Mouse (Mus musculus): Measurements from ENCODE around the gene Dohh. TPM values are rescaled to one million over a fixed set of nuclear protein-coding genes. Genes with fewer than 3 reads are reported as not detected.
A peak's percentile ranks its signal among the peaks of the same experiment; 100 is the strongest.

Dohh gene
- polyA plus RNA-seq, 1 experiment, result 34.1 TPM

- H3K9me3 ChIP-seq (ENCODE audit: control insufficient read depth, low read length), result no peaks in the 10 kb centered on the region
- H3K36me3 ChIP-seq (ENCODE audit: control insufficient read depth), result no peaks in the 10 kb centered on the region; the same call in 1 of the 2 replicates
- peaks cover 56% of the 10 kb centered on the region for H3K27me3 ChIP-seq (ENCODE audit: control insufficient read depth)
- H3K4me3 ChIP-seq (replicated peaks), result no peak overlapping the region
- H3K4me1 ChIP-seq (ENCODE audit: control insufficient read depth), result peaks cover 12% of the 10 kb centered on the region
- TF ChIP-seq GATA1 (IDR thresholded peaks at IDR 0.05; ENCODE audit: low read length), result no peak
- no peak for TF ChIP-seq TAL1 (IDR thresholded peaks at IDR 0.05; ENCODE audit: low read length)
Observed at GRCm38 (mm10) chr10:81422661-81423217, 38.5 kb downstream of the Dohh start.

DNA sequence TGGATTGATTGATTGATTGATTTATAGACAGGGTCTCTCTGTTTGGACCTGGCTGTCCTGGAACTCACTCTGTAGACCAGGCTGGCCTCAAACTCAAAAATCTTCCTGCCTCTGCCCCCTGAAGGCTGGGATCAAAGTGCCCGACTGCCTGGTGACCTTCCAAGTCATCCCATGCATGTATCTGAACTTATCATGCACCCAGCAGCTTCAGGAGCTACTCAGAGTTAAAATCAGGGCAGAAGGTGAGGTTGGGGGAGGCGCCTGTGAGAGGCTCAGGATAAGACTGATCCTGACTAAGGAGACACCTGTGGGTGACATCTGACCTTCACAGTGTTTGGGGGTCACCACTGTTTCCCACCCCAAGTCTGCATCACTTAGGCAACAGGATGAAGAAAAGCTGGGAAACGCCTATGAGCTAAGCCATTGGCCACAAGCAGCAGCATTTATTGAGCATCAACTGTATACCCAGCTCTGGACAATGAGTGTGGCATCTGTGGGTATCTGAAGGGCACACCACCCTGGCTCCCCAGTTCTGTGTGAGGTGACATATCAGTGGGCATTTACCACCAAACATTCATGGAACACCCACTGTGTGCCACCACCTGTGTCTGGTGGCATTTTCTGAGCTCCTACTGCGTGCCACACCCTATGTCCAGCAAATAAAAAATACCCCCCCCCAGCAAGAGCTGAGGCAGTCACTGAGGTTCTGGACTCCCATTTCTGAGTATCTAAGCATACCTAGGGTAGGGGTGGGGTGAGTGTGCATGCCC is 39.4 kb downstream of the Dohh start:
- Histone ChIP-seq H3K27me3 (ENCODE audit: control insufficient read depth) (peaks cover 64% of the 10 kb centered on the region), H3K36me3 (ENCODE audit: control insufficient read depth) (no peaks in the 10 kb centered on the region; the same call in 1 of the 2 replicates), H3K9me3 (ENCODE audit: control insufficient read depth, low read length) (no peaks in the 10 kb centered on the region; the same call in 1 of the 2 replicates), H3K4me1 (ENCODE audit: control insufficient read depth) (peaks cover 12% of the 10 kb centered on the region), H3K4me3 (replicated peaks) (no peak overlapping the region)
- TF ChIP-seq TAL1 (IDR thresholded peaks at IDR 0.05; ENCODE audit: low read length) (no peak), GATA1 (IDR thresholded peaks at IDR 0.05; ENCODE audit: low read length) (no peak)

DNA sequence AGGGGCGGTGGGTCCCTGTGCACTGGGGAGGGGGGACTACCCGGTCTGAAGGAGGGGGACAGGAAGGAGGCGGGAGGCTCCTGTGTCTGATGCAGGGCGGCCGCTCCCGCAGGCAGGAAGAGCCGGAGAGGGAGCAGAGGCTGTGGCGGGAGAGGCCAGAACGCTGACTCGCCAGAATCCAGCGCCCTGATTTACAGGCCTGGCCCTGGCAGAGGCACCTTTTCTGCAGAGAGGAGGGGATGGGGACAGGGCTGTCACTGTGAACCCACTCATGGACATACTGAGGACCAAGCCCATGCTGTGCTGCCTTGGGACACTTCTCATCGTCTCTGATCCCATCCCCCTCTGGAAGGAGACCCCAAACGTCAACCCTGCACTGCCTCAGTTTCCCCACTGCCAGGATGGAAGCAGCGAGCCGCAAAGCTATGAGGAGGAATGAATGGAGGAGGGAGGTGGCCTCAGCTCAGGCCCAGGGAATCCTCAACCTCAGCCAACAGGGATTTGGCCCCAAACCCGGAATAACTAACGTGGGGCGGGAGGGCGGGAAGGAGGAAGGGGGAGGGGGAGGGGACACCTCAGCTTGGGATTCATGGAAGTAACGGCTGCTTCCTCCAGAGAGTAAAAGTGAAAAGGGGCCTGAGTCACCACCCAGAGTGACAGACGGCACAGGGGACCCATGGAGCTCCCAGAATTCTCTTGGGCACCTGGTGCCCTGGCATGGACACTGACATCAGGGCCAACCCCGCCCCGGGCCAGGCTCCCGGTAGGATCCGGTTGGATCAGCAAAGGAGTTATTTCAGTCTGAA is 40.2 kb downstream of the Dohh start:
- Histone ChIP-seq H3K9me3 (ENCODE audit: control insufficient read depth, low read length) (no peaks in the 10 kb centered on the region; the same call in 1 of the 2 replicates), H3K4me1 (ENCODE audit: control insufficient read depth) (peaks cover 14% of the 10 kb centered on the region), H3K36me3 (ENCODE audit: control insufficient read depth) (no peaks in the 10 kb centered on the region; the same call in 1 of the 2 replicates), H3K4me3 (replicated peaks) (no peak overlapping the region), H3K27me3 (ENCODE audit: control insufficient read depth) (peaks cover 68% of the 10 kb centered on the region)
- no peak for TF ChIP-seq TAL1 (IDR thresholded peaks at IDR 0.05; ENCODE audit: low read length)
- TF ChIP-seq GATA1 (IDR thresholded peaks at IDR 0.05; ENCODE audit: low read length), result no peak

DNA sequence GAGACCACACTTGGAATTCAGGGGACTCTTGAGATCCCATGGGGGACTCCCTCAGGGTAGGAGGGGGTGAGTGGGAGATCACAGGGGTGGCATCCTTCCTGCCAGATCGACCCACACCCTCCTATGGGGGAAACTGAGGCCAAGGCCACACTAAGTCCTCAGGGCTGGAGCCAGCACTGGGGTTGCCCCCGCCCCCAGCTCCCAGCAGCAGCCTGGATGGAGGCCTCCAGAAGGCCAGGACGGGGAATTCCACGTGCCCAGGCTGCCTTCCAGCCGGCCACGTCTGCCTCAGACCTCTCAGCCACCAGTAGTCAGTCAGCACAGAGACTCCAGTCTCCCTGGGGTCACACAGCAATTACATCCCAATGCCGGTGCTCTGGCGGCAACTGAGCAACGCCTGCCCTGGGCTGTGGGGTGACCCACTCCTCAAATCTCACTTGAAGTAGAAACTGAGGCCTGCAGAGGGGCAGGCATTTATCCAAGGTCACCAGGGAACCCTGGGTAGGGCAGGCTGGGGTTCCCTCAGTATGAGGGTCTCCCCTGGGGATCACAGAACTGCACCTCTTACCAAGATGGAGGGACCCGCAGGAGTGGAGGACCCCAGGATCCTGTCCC is 41.1 kb downstream of the Dohh start:
- Histone ChIP-seq H3K4me3 (replicated peaks) (no peak overlapping the region), H3K4me1 (ENCODE audit: control insufficient read depth) (peaks cover 22% of the 10 kb centered on the region), H3K36me3 (ENCODE audit: control insufficient read depth) (no peaks in the 10 kb centered on the region; the same call in 1 of the 2 replicates), H3K27me3 (ENCODE audit: control insufficient read depth) (peaks cover 77% of the 10 kb centered on the region), H3K9me3 (ENCODE audit: control insufficient read depth, low read length) (no peaks in the 10 kb centered on the region; the same call in 1 of the 2 replicates)
- TF ChIP-seq GATA1 (IDR thresholded peaks at IDR 0.05; ENCODE audit: low read length) (no peak), TAL1 (IDR thresholded peaks at IDR 0.05; ENCODE audit: low read length) (no peak)

GRCm38 (mm10) chr10:81426081-81426671 is 41.9 kb downstream of the Dohh start:
- no peaks in the 10 kb centered on the region for H3K36me3 ChIP-seq (ENCODE audit: control insufficient read depth)
- H3K4me3 ChIP-seq (replicated peaks), result peak overlapping the region; percentile 48
- peaks cover 86% of the 10 kb centered on the region for H3K27me3 ChIP-seq (ENCODE audit: control insufficient read depth)
- H3K9me3 ChIP-seq (ENCODE audit: control insufficient read depth, low read length), result no peaks in the 10 kb centered on the region; the same call in 1 of the 2 replicates
- TF ChIP-seq GATA1 (IDR thresholded peaks at IDR 0.05; ENCODE audit: low read length) (no peak), TAL1 (IDR thresholded peaks at IDR 0.05; ENCODE audit: low read length) (no peak)
- H3K4me1 ChIP-seq (ENCODE audit: control insufficient read depth), result peaks cover 30% of the 10 kb centered on the region

DNA sequence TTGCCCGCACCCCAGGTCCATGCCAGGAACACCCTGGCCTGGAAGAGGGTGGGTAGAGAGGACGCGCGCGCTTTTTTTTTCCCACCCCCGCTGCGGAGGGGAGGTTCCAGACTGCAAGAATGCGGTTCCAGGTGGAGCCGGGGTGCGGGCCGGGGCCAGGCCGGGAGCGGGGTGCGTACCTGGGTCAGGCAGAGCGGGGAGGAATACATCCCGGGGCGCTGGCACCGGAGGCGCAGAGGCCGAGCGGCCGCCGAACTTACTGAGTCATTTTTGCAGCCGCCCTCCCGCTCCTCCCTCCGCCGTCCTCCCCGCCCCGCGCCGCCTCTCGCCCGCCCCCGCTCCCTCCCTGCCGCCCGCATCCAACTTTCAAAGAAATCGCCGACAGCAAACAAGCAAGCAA is 42.7 kb downstream of the Dohh start:
- H3K27me3 ChIP-seq (ENCODE audit: control insufficient read depth), result peaks cover 93% of the 10 kb centered on the region
- H3K4me3 ChIP-seq (replicated peaks), result peak overlapping the region; percentile 48
- H3K36me3 ChIP-seq (ENCODE audit: control insufficient read depth), result no peaks in the 10 kb centered on the region
- H3K4me1 ChIP-seq (ENCODE audit: control insufficient read depth), result peaks cover 35% of the 10 kb centered on the region
- H3K9me3 ChIP-seq (ENCODE audit: control insufficient read depth, low read length), result peaks cover 2% of the 10 kb centered on the region; the same call in 1 of the 2 replicates
- no peak for TF ChIP-seq TAL1 (IDR thresholded peaks at IDR 0.05; ENCODE audit: low read length)
- no peak for TF ChIP-seq GATA1 (IDR thresholded peaks at IDR 0.05; ENCODE audit: low read length)

- H3K9me3 ChIP-seq (ENCODE audit: control insufficient read depth, low read length), result peaks cover 2% of the 10 kb centered on the region; the same call in 1 of the 2 replicates
- no peak for TF ChIP-seq TAL1 (IDR thresholded peaks at IDR 0.05; ENCODE audit: low read length)
- TF ChIP-seq GATA1 (IDR thresholded peaks at IDR 0.05; ENCODE audit: low read length), result no peak
- H3K27me3 ChIP-seq (ENCODE audit: control insufficient read depth), result peaks cover 94% of the 10 kb centered on the region
- no peaks in the 10 kb centered on the region for H3K36me3 ChIP-seq (ENCODE audit: control insufficient read depth)
- no peak overlapping the region for H3K4me3 ChIP-seq (replicated peaks)
- peaks cover 36% of the 10 kb centered on the region for H3K4me1 ChIP-seq (ENCODE audit: control insufficient read depth)
Observed at GRCm38 (mm10) chr10:81427327-81427726, 43.1 kb downstream of the Dohh start.

GRCm38 (mm10) chr10:81427804-81428506 is 43.7 kb downstream of the Dohh start:
- H3K36me3 ChIP-seq (ENCODE audit: control insufficient read depth), result no peaks in the 10 kb centered on the region
- H3K4me3 ChIP-seq (replicated peaks), result no peak overlapping the region
- H3K9me3 ChIP-seq (ENCODE audit: control insufficient read depth, low read length), result peaks cover 2% of the 10 kb centered on the region; the same call in 1 of the 2 replicates
- peaks cover 41% of the 10 kb centered on the region for H3K4me1 ChIP-seq (ENCODE audit: control insufficient read depth)
- peaks cover 95% of the 10 kb centered on the region for H3K27me3 ChIP-seq (ENCODE audit: control insufficient read depth)
- TF ChIP-seq TAL1 (IDR thresholded peaks at IDR 0.05; ENCODE audit: low read length), result no peak
- TF ChIP-seq GATA1 (IDR thresholded peaks at IDR 0.05; ENCODE audit: low read length), result no peak
